Mouse (Mus musculus) liver, embryonic 15.5 days (tissue): ENCODE data around the gene Urad. TPM values are rescaled to one million over a fixed set of nuclear protein-coding genes. Genes with fewer than 3 reads are reported as not detected.

Source experiments
- ATAC-seq: fragments of 200-750 bp; cut with Nextera tagmentation; 2 replicates; pipeline ENCODE4 v1.8.0; 2017; ENCODE audit warnings: moderate number of reproducible peaks, mild to moderate bottlenecking, moderate library complexity; ENCODE audit not compliant: insufficient read depth
- H3K27ac ChIP-seq: fragments of 300-500 bp; sonication (generic); replicated peaks from 2 replicates; pipeline ENCODE4 v1.5.1; 2015; ENCODE audit warnings: mild to moderate bottlenecking, inconsistent platforms
- H3K27me3 ChIP-seq: fragments of 300-500 bp; sonication (generic); 2 replicates; pipeline ENCODE4 v1.6.1; 2015; ENCODE audit warnings: mild to moderate bottlenecking, inconsistent platforms
- H3K36me3 ChIP-seq: fragments of 300-500 bp; sonication (generic); replicated peaks from 2 replicates; pipeline ENCODE4 v1.6.1; 2015; ENCODE audit warnings: moderate library complexity, mild to moderate bottlenecking, inconsistent platforms
- H3K4me1 ChIP-seq: fragments of 300-500 bp; sonication (generic); replicated peaks from 2 replicates; pipeline ENCODE4 v1.6.1; 2015; ENCODE audit warnings: inconsistent platforms
- H3K4me2 ChIP-seq: fragments of 300-500 bp; sonication (generic); 2 replicates; pipeline ENCODE4 v1.6.1; 2015; ENCODE audit warnings: moderate library complexity, mild to moderate bottlenecking, inconsistent platforms
- H3K4me3 ChIP-seq: fragments of 300-500 bp; sonication (generic); replicated peaks from 2 replicates; pipeline ENCODE4 v1.5.1; 2015; ENCODE audit warnings: mild to moderate bottlenecking, inconsistent platforms
- H3K9ac ChIP-seq: fragments of 300-500 bp; sonication (generic); 2 replicates; pipeline ENCODE4 v1.6.1; 2015; ENCODE audit warnings: moderate library complexity, mild to moderate bottlenecking, inconsistent platforms
- H3K9me3 ChIP-seq: fragments of 300-500 bp; sonication (generic); replicated peaks from 2 replicates; pipeline ENCODE4 v1.6.1; 2016; ENCODE audit warnings: inconsistent platforms
- WGBS: fragments of 180-500 bp; shearing (Covaris S2); methylation state at CpG from one replicate; pipeline ENCODE4 v1.1.7; 2015; ENCODE audit warnings: mixed read lengths; ENCODE audit not compliant: insufficient replicate concordance; 5-methylcytosine and 5-hydroxymethylcytosine counted together
- polyA plus RNA-seq: library from polyadenylated mRNA; unstranded; fragments of >200 nt; fragmentation: Nextera tagmentation; extraction: Ambion mirVana; gene quantifications from 2 replicates; pipeline ENCODE4 v1.2.1, GENCODE M21; 2015

The Urad gene
- polyA plus RNA-seq, 1 experiment from 2014 or later, result 1.0 TPM

- Histone ChIP-seq H3K9ac (no peak overlapping the region), H3K27me3 (no peaks in the 10 kb centered on the region), H3K4me3 (no peak overlapping the region), H3K9me3 (no peaks in the 10 kb centered on the region), H3K4me2 (no peak overlapping the region), H3K27ac (no peak overlapping the region), H3K4me1 (no peaks in the 10 kb centered on the region), H3K36me3 (no peaks in the 10 kb centered on the region)
- ATAC-seq, result no peak
- 69% methylated on average over 8 of the region's 8 CpGs for WGBS
These were observed 29.7 kb upstream of the Urad start for GRCm38 (mm10) chr5:147351931-147352330.

GRCm38 (mm10) chr5:147345981-147346380, 23.7 kb upstream of the Urad start:
- no peaks in the 10 kb centered on the region for H3K9me3 ChIP-seq
- no peak overlapping the region for H3K27ac ChIP-seq
- H3K36me3 ChIP-seq, result no peaks in the 10 kb centered on the region
- 59% methylated on average over 1 of the region's 1 CpGs for WGBS
- ATAC-seq, result no peak
- no peaks in the 10 kb centered on the region for H3K4me1 ChIP-seq
- H3K27me3 ChIP-seq, result no peaks in the 10 kb centered on the region
- H3K4me3 ChIP-seq, result no peak overlapping the region
- no peak overlapping the region for H3K4me2 ChIP-seq
- no peak overlapping the region for H3K9ac ChIP-seq

GRCm38 (mm10) chr5:147343904-147344303, 21.7 kb upstream of the Urad start:
- no peaks in the 10 kb centered on the region for H3K36me3 ChIP-seq
- no peak for ATAC-seq
- H3K27me3 ChIP-seq, result no peaks in the 10 kb centered on the region
- H3K4me1 ChIP-seq, result no peaks in the 10 kb centered on the region
- H3K9me3 ChIP-seq, result no peaks in the 10 kb centered on the region
- no peak overlapping the region for H3K4me3 ChIP-seq
- no peak overlapping the region for H3K4me2 ChIP-seq
- 79% methylated on average over 10 of the region's 10 CpGs for WGBS
- no peak overlapping the region for H3K9ac ChIP-seq
- H3K27ac ChIP-seq, result no peak overlapping the region

GRCm38 (mm10) chr5:147342901-147343300, 20.7 kb upstream of the Urad start:
- no peak for ATAC-seq
- Histone ChIP-seq H3K4me3 (no peak overlapping the region), H3K27ac (no peak overlapping the region), H3K27me3 (no peaks in the 10 kb centered on the region), H3K36me3 (no peaks in the 10 kb centered on the region), H3K4me1 (no peaks in the 10 kb centered on the region), H3K9ac (no peak overlapping the region), H3K9me3 (no peaks in the 10 kb centered on the region), H3K4me2 (no peak overlapping the region)
- 78% methylated on average over 6 of the region's 6 CpGs for WGBS

GRCm38 (mm10) chr5:147340741-147341414, 18.6 kb upstream of the Urad start:
- Histone ChIP-seq H3K4me2 (no peak overlapping the region), H3K9me3 (no peaks in the 10 kb centered on the region), H3K4me1 (no peaks in the 10 kb centered on the region), H3K4me3 (no peak overlapping the region), H3K27me3 (no peaks in the 10 kb centered on the region), H3K9ac (no peak overlapping the region), H3K27ac (no peak overlapping the region), H3K36me3 (no peaks in the 10 kb centered on the region)
- ATAC-seq, result no peak
- 18% methylated on average over 13 of the region's 13 CpGs for WGBS

- Histone ChIP-seq H3K4me3 (no peak overlapping the region), H3K27me3 (no peaks in the 10 kb centered on the region), H3K9me3 (no peaks in the 10 kb centered on the region), H3K36me3 (no peaks in the 10 kb centered on the region), H3K27ac (no peak overlapping the region), H3K9ac (no peak overlapping the region), H3K4me1 (no peaks in the 10 kb centered on the region), H3K4me2 (no peak overlapping the region)
- WGBS, result 22% methylated on average over 11 of the region's 11 CpGs
- ATAC-seq, result no peak; the same call in 1 of the 2 replicates
These were observed 17.3 kb upstream of the Urad start for GRCm38 (mm10) chr5:147339560-147339959.

- no peaks in the 10 kb centered on the region for H3K36me3 ChIP-seq
These were observed 16.7 kb upstream of the Urad start for GRCm38 (mm10) chr5:147338967-147339366.

GRCm38 (mm10) chr5:147332711-147333110, 10.5 kb upstream of the Urad start:
- H3K27me3 ChIP-seq, result no peaks in the 10 kb centered on the region
- H3K27ac ChIP-seq, result no peak overlapping the region
- H3K9ac ChIP-seq, result no peak overlapping the region
- ATAC-seq, result no peak
- H3K4me1 ChIP-seq, result no peaks in the 10 kb centered on the region
- no peak overlapping the region for H3K4me3 ChIP-seq
- no peak overlapping the region for H3K4me2 ChIP-seq
- WGBS, result 42% methylated on average over 7 of the region's 7 CpGs
- H3K9me3 ChIP-seq, result no peaks in the 10 kb centered on the region
- H3K36me3 ChIP-seq, result no peaks in the 10 kb centered on the region

More at GRCm38 (mm10) chr5:147338967-147339366, 16.7 kb upstream of the Urad start:
- H3K4me2 ChIP-seq, result no peak overlapping the region
- H3K27me3 ChIP-seq, result no peaks in the 10 kb centered on the region
- 60% methylated on average over 9 of the region's 9 CpGs for WGBS
- H3K9me3 ChIP-seq, result no peaks in the 10 kb centered on the region
- no peak overlapping the region for H3K4me3 ChIP-seq
- H3K4me1 ChIP-seq, result no peaks in the 10 kb centered on the region
- ATAC-seq, result no peak
- H3K27ac ChIP-seq, result no peak overlapping the region
- H3K9ac ChIP-seq, result no peak overlapping the region

- no peak for ATAC-seq
- H3K36me3 ChIP-seq, result no peaks in the 10 kb centered on the region
- no peaks in the 10 kb centered on the region for H3K4me1 ChIP-seq
- no peak overlapping the region for H3K4me3 ChIP-seq
- H3K9ac ChIP-seq, result no peak overlapping the region
- 33% methylated on average over 2 of the region's 2 CpGs for WGBS
- H3K27me3 ChIP-seq, result no peaks in the 10 kb centered on the region
- H3K27ac ChIP-seq, result no peak overlapping the region
- no peak overlapping the region for H3K4me2 ChIP-seq
- H3K9me3 ChIP-seq, result no peaks in the 10 kb centered on the region
These were observed 9.3 kb upstream of the Urad start for GRCm38 (mm10) chr5:147331547-147331946.

GRCm38 (mm10) chr5:147329946-147330345, 7.7 kb upstream of the Urad start:
- Histone ChIP-seq H3K4me2 (no peak overlapping the region), H3K4me1 (no peaks in the 10 kb centered on the region), H3K27me3 (no peaks in the 10 kb centered on the region), H3K9me3 (no peaks in the 10 kb centered on the region), H3K9ac (no peak overlapping the region), H3K27ac (no peak overlapping the region), H3K4me3 (no peak overlapping the region), H3K36me3 (no peaks in the 10 kb centered on the region)
- ATAC-seq, result no peak
- 72% methylated on average over 11 of the region's 11 CpGs for WGBS

- Histone ChIP-seq H3K9me3 (no peaks in the 10 kb centered on the region), H3K4me1 (0 out of 2 replicates have a peak, but pooled peaks cover 7% of the 10 kb centered on the region), H3K9ac (no peak overlapping the region), H3K27ac (no peak overlapping the region), H3K27me3 (0 out of 2 replicates have a peak, but pooled peaks cover 1% of the 10 kb centered on the region), H3K4me3 (no peak overlapping the region), H3K4me2 (no peak overlapping the region), H3K36me3 (no peaks in the 10 kb centered on the region)
- 74% methylated on average over 5 of the region's 5 CpGs for WGBS
- no peak for ATAC-seq
These were observed 5.4 kb upstream of the Urad start for GRCm38 (mm10) chr5:147327636-147328035.

- H3K27ac ChIP-seq, result no peak overlapping the region
- H3K9ac ChIP-seq, result no peak overlapping the region
- H3K9me3 ChIP-seq, result no peaks in the 10 kb centered on the region
- H3K4me3 ChIP-seq, result no peak overlapping the region
- 0 out of 2 replicates have a peak, but pooled peaks cover 10% of the 10 kb centered on the region for H3K4me1 ChIP-seq
- no peaks in the 10 kb centered on the region for H3K36me3 ChIP-seq
- ATAC-seq, result no peak
- H3K4me2 ChIP-seq, result no peak overlapping the region
- H3K27me3 ChIP-seq, result peaks cover 16% of the 10 kb centered on the region; the same call in 1 of the 2 replicates
- 64% methylated on average over 11 of the region's 11 CpGs for WGBS
These were observed 3.7 kb upstream of the Urad start for GRCm38 (mm10) chr5:147325931-147326330.
